In genomic region chr5:115117467-115117866, GRCm38 (mm10) we compare ENCODE assay signal across 20 mouse cellular contexts. TPM values are rescaled to one million over a fixed set of nuclear protein-coding genes. Genes with fewer than 3 reads are reported as not detected.
"Had no signal": no experiment of that assay in that cellular context is flagged by ENCODE, and none has a peak within 500 bp of the region (broad histone marks: within the 10 kb centered on the region; RNA-seq: fewer than 3 reads in every experiment).

No protein-coding gene starts in this region.

- H3K9ac ChIP-seq: intestine, embryonic 15.5 days; liver, embryonic 15.5 days had no signal

- H3K4me3 ChIP-seq: layer of hippocampus, adult 2 months; liver, embryonic 15.5 days had no signal

- H3K27ac ChIP-seq: intestine, embryonic 15.5 days; kidney, postnatal 0 days; layer of hippocampus, adult 2 months; liver, embryonic 15.5 days; macrophage had no signal

- ATAC-seq: intestine, embryonic 15.5 days had no signal

- DNase-seq: kidney, adult 2 months; kidney, postnatal 25 days; layer of hippocampus, adult 9-11 months; lung, adult 2 months; lung, postnatal 14 days; midbrain, embryonic 14.5 days; right cerebral cortex, adult 18-20 months; right cerebral cortex, postnatal 14 days; right cerebral cortex, postnatal 4 days; thymus, postnatal 25 days had no signal

- H3K27me3 ChIP-seq: intestine, embryonic 15.5 days; liver, embryonic 15.5 days had no signal

- H3K9me3 ChIP-seq: intestine, embryonic 15.5 days; liver, embryonic 15.5 days had no signal

RNA-seq across cellular contexts. Expression of gene Gm10401, which starts 19.4 kb away (rescaled TPM):
- total RNA-seq: layer of hippocampus, adult 2 months; layer of hippocampus, postnatal 25 days; left cerebral cortex, adult 18-20 months; left cerebral cortex, postnatal 36 days; megakaryocyte-erythroid progenitor cell, adult 5-6 weeks; midbrain, postnatal 0 days had no signal
- polyA plus RNA-seq: kidney, adult 2 months; lung, adult 2 months had no signal
